Mouse (Mus musculus) heart, postnatal 0 days (tissue): ENCODE measurements at regions not wholly inside any gene's neighbourhood (a gene's known extent, or its start where the extent isn't known, plus 50 kb on each side); places are given as distances from the start of the nearest gene placed in this dataset.

Experiments used
- ATAC-seq: fragments of 200-750 bp; cut with Nextera tagmentation; 2 replicates; pipeline ENCODE4 v1.8.0; 2017; ENCODE audit warnings: low read depth, moderate number of reproducible peaks, moderate library complexity; ENCODE audit not compliant: insufficient read depth
- DNase-seq: peaks from one replicate; pipeline ENCODE4 v3.0.0-alpha.2; 2016; ENCODE audit warnings: low spot score
- H3K27ac ChIP-seq: fragments of 300-500 bp; sonication (generic); 2 replicates; pipeline ENCODE4 v1.5.1; 2014; ENCODE audit warnings: low read depth, mild to moderate bottlenecking
- H3K27me3 ChIP-seq: fragments of 300-500 bp; sonication (generic); 2 replicates; pipeline ENCODE4 v1.6.1; 2014; ENCODE audit warnings: low read length, mixed read lengths; ENCODE audit not compliant: control insufficient read depth, insufficient read depth
- H3K36me3 ChIP-seq: fragments of 300-500 bp; sonication (generic); replicated peaks from 2 replicates; pipeline ENCODE4 v1.6.1; 2014; ENCODE audit warnings: low read length, mixed read lengths; ENCODE audit not compliant: control insufficient read depth, insufficient read depth
- H3K4me1 ChIP-seq: fragments of 300-500 bp; sonication (generic); 2 replicates; pipeline ENCODE4 v1.6.1; 2014; ENCODE audit warnings: antibody characterized with exemption; ENCODE audit not compliant: control insufficient read depth, insufficient read depth
- H3K4me2 ChIP-seq: fragments of 300-500 bp; sonication (generic); 2 replicates; pipeline ENCODE4 v1.6.1; 2014; ENCODE audit warnings: low read depth, mild to moderate bottlenecking, low read length, moderate library complexity
- H3K4me3 ChIP-seq: fragments of 300-500 bp; sonication (generic); 2 replicates; pipeline ENCODE4 v1.5.1; 2014; ENCODE audit warnings: low read depth, low read length
- H3K9ac ChIP-seq: fragments of 300-500 bp; sonication (generic); replicated peaks from 2 replicates; pipeline ENCODE4 v1.6.1; 2014; ENCODE audit warnings: low read depth, low read length, mixed read lengths
- H3K9me3 ChIP-seq: fragments of 300-500 bp; sonication (generic); replicated peaks from 2 replicates; pipeline ENCODE4 v1.6.1; 2016; ENCODE audit warnings: low read length; ENCODE audit not compliant: control insufficient read depth
- CTCF ChIP-seq: IDR thresholded peaks from 2 replicates; pipeline ENCODE4 v1.5.1; 2016; ENCODE audit warnings: antibody characterized with exemption, control low read depth, low read depth
- EP300 ChIP-seq: IDR thresholded peaks from 2 replicates; pipeline ENCODE4 v1.6.1; 2016; ENCODE audit warnings: antibody characterized with exemption, low read depth
- WGBS: fragments of 180-500 bp; shearing (Covaris S2); extraction: QIAGEN DNeasy Blood & Tissue Kit; methylation state at CpG from one replicate; pipeline ENCODE4 v1.1.7; 2014; 5-methylcytosine and 5-hydroxymethylcytosine counted together

DNA sequence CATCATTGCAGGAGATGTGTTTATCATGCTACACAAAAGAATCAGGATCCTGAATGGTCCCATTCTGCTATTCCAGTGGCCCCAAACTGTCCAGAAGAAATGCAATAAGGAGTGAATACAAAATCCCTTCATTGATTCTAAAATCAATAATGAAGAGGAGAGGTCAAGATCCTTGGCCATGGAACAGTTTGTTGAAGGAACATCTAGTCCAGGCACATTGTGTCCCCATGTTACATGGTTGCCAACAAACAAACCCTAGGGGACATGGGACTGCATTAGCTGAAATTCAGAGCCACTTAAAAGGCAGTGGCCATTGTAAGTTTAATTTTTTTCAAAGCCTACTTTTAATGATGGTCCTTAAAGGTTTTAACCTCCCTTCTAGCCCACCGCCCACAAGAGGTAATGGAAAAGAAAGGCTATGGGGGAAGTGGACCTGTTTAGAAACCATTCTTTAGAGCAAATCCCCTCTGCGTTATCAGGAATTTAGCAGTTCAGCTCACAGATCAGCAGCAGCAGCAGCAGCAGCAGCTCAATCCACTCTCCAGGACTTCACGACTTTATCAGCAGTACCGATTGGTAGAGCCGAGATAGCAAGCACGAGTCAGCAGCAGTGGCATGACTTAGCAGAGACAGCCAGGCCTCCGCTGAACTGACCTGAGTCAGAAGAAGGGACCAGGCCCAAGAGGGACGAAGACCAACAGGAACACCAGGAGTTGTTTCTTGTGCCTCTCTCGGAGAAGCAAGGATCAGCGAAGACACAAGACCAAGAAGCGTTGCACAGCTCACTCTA, 268.3 kb downstream of the Setd4 start:
- Histone ChIP-seq H3K4me1 (peaks cover 6% of the 10 kb centered on the region; the same call in 1 of the 2 replicates), H3K27ac (no peak overlapping the region), H3K9me3 (no peaks in the 10 kb centered on the region), H3K27me3 (0 out of 2 replicates have a peak, but pooled peaks cover 6% of the 10 kb centered on the region), H3K4me3 (no peak overlapping the region), H3K4me2 (no peak overlapping the region), H3K9ac (no peak overlapping the region), H3K36me3 (no peaks in the 10 kb centered on the region)
- no peak for DNase-seq
- TF ChIP-seq EP300 (no peak), CTCF (no peak)
- WGBS, result 37% methylated on average over 11 of the region's 11 CpGs
- no peak for ATAC-seq

DNA sequence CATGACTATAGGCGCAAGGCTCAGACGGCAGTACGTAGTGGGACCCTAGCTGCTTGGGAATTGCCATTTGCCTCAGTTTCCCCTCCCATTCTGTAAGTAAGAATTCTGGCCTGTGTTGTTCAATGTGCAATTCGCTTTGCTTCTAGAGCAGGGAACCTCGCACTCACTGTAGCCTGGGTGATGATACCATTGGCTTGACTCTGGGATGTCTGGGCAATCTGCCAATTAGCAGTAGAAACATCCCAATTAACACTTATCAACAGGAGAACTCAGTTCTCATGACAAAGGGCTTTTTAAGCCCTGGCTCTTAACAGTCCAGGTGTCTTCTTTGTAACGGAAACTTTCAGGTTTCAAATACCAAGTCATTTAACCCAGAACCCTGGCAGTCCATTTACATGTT, 270.2 kb downstream of the Setd4 start:
- Histone ChIP-seq H3K4me2 (no peak overlapping the region), H3K4me3 (no peak overlapping the region), H3K36me3 (no peaks in the 10 kb centered on the region), H3K27ac (no peak overlapping the region), H3K9ac (no peak overlapping the region), H3K9me3 (no peaks in the 10 kb centered on the region), H3K27me3 (0 out of 2 replicates have a peak, but pooled peaks cover 18% of the 10 kb centered on the region), H3K4me1 (peaks cover 6% of the 10 kb centered on the region; the same call in 1 of the 2 replicates)
- DNase-seq, result no peak
- TF ChIP-seq EP300 (no peak), CTCF (no peak)
- 56% methylated on average over 6 of the region's 6 CpGs for WGBS
- ATAC-seq, result no peak

DNA sequence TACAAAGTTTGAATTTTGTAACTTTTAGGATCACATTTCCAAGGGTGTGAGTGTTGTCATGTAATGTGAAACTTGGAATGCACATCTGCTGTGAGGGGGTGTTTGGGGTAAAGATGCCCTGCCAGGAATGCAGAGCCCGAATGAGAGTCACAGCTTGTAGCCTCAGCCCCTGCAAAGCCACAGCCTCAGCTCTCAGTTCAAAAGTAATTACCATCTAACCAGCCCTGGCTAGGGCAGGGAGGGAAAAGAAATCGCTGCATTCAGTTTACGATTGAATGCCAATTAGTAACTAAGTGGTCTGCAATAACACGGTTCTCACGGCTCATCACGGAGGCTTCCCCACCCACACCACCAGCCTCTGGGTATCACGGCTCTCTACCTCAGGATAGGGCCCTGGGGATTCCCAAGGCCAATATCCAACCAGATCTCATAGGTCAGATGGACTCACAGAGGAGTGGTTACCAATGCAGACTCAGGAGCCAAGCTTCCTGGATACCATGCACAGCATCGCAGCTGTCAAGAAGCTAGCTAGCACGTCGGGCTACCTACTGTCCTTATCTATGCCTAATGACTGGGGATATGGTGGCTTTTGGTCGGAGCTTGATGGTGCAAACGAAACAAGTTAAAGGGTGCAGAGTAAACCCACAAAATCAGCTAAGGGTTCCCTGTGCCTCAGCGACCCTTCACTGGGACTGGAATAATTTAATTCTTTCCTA, 275.0 kb downstream of the Setd4 start:
- H3K4me2 ChIP-seq, result no peak overlapping the region
- no peak for DNase-seq
- WGBS, result 30% methylated on average over 13 of the region's 13 CpGs

DNA sequence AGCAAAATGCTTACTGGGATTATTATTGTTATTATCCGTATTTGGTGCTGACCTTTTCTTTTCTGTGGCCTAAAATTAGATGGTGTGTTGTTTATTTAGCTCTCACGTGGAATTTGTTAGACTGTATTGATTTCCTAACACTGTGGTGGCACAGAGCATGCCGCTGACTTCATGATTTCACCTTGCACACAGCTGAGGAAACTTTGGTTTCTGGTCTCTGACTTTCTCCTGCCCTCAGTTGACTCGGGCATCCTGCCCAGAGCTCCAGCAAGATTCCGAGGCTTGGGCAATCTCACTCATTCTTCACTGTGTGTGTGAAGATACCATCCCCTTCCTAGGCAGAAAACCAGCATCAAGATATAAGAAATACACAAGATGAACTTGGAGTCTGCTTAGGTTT, 279.0 kb downstream of the Setd4 start:
- Histone ChIP-seq H3K4me1 (no peaks in the 10 kb centered on the region), H3K27ac (no peak overlapping the region), H3K27me3 (0 out of 2 replicates have a peak, but pooled peaks cover 7% of the 10 kb centered on the region), H3K36me3 (no peaks in the 10 kb centered on the region), H3K9me3 (no peaks in the 10 kb centered on the region; the same call in 1 of the 2 replicates), H3K4me3 (no peak overlapping the region), H3K9ac (no peak overlapping the region), H3K4me2 (no peak overlapping the region)
- TF ChIP-seq EP300, result no peak
- TF ChIP-seq CTCF, result no peak
- 72% methylated on average over 5 of the region's 5 CpGs for WGBS
- DNase-seq (no peak), ATAC-seq (no peak)

More for the DNA sequence above, 275.0 kb downstream of the Setd4 start:
- H3K4me1 ChIP-seq, result no peaks in the 10 kb centered on the region
- H3K9me3 ChIP-seq, result no peaks in the 10 kb centered on the region; the same call in 1 of the 2 replicates
- no peak overlapping the region for H3K27ac ChIP-seq
- 0 out of 2 replicates have a peak, but pooled peaks cover 18% of the 10 kb centered on the region for H3K27me3 ChIP-seq
- H3K9ac ChIP-seq, result no peak overlapping the region
- ATAC-seq, result no peak
- H3K4me3 ChIP-seq, result no peak overlapping the region
- TF ChIP-seq CTCF, result no peak
- no peak for TF ChIP-seq EP300
- no peaks in the 10 kb centered on the region for H3K36me3 ChIP-seq

DNA sequence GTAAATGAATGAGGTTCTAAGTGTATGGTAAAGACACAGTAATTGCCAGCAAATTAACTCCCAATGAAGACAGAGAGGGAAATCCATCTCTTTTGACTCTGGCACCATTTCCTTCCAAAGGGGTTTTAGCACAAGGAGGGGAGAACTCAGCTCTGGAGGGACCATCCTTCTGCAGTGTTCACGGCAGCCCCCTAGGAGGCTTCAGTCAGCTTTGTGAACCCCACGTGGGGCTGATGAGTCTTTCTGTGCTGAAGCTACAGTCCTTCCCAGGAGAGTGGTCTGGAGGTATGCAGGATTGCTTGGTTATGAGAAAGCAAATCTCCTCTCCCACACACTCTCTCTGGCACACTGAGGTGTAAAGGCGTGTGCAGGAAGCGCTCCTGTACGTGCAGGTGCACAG, 280.7 kb downstream of the Setd4 start:
- no peak for ATAC-seq
- no peaks in the 10 kb centered on the region for H3K27me3 ChIP-seq
- no peak overlapping the region for H3K27ac ChIP-seq
- DNase-seq, result no peak
- no peaks in the 10 kb centered on the region for H3K36me3 ChIP-seq
- H3K4me1 ChIP-seq, result no peaks in the 10 kb centered on the region
- TF ChIP-seq EP300 (no peak), CTCF (no peak)
- WGBS, result 67% methylated on average over 5 of the region's 5 CpGs
- H3K4me2 ChIP-seq, result no peak overlapping the region
- no peak overlapping the region for H3K4me3 ChIP-seq
- H3K9me3 ChIP-seq, result no peaks in the 10 kb centered on the region; the same call in 1 of the 2 replicates
- H3K9ac ChIP-seq, result no peak overlapping the region
